Mouse (Mus musculus) kidney, adult 2 months (tissue): ENCODE data around the gene Kif1b. TPM values are rescaled to one million over a fixed set of nuclear protein-coding genes. Genes with fewer than 3 reads are reported as not detected.
"Not testable (repeated sequence)": the region's sequence is repeated elsewhere in the genome, so short reads cannot be mapped to it uniquely, and the experiment has no call there.

Experiments
- DNase-seq: peaks from one replicate; pipeline ENCODE4 v3.0.0; 2021
- H3K27ac ChIP-seq: fragments of 200-500 bp; 2 replicates; pipeline ENCODE4 v1.5.1; 2012; ENCODE audit warnings: low read depth, low read length, control low read depth, inconsistent platforms; ENCODE audit not compliant: insufficient read depth
- H3K27me3 ChIP-seq: fragments of 200-500 bp; replicated peaks from 2 replicates; pipeline ENCODE4 v1.6.1; 2012; ENCODE audit warnings: mild to moderate bottlenecking, moderate library complexity, low read length, inconsistent platforms; ENCODE audit not compliant: control insufficient read depth, insufficient read depth
- H3K36me3 ChIP-seq: fragments of 200-500 bp; 2 replicates; pipeline ENCODE4 v1.6.1; 2012; ENCODE audit warnings: mild to moderate bottlenecking, moderate library complexity, low read length, inconsistent platforms; ENCODE audit not compliant: control insufficient read depth, insufficient read depth
- H3K4me1 ChIP-seq: fragments of 200-500 bp; 2 replicates; pipeline ENCODE4 v1.6.1; 2011; ENCODE audit warnings: low read length; ENCODE audit not compliant: control insufficient read depth, insufficient read depth
- H3K4me3 ChIP-seq: fragments of 200-500 bp; 2 replicates; pipeline ENCODE4 v1.5.1; 2011; ENCODE audit warnings: mild to moderate bottlenecking, low read depth, low read length, control low read depth; ENCODE audit not compliant: insufficient read depth
- CTCF ChIP-seq: fragments of 200-500 bp; conservative IDR thresholded peaks from 2 replicates; pipeline ENCODE4 v1.5.1; 2011; ENCODE audit warnings: low read depth, mild to moderate bottlenecking, control low read depth, low read length, moderate library complexity, mixed read lengths; ENCODE audit not compliant: insufficient read depth, insufficient read length
- POLR2A ChIP-seq: fragments of 200-500 bp; IDR thresholded peaks from one replicate; pipeline ENCODE4 v1.6.1; 2011; ENCODE audit warnings: low read depth, low read length, control low read depth
- WGBS: fragments of 180-500 bp; shearing (Covaris S2); methylation state at CpG from one replicate; pipeline ENCODE4 v1.1.7; 2018; 5-methylcytosine and 5-hydroxymethylcytosine counted together
- polyA plus RNA-seq: library from polyadenylated mRNA; depleted of rRNA; stranded (reverse); fragments of >200 nt; gene quantifications from 2 replicates; pipeline ENCODE4 v1.2.3, GENCODE M21; 2012

Kif1b gene
- polyA plus RNA-seq, 1 experiment = 31.1 TPM

GRCm38 (mm10) chr4:149213466-149213865 is 94.0 kb downstream of the Kif1b start:
- WGBS = 95% methylated on average over 9 of the region's 9 CpGs
- Histone ChIP-seq H3K36me3 (peaks cover 9% of the 10 kb centered on the region), H3K4me3 (no peak overlapping the region), H3K27me3 (no peaks in the 10 kb centered on the region), H3K4me1 (no peaks in the 10 kb centered on the region), H3K27ac (no peak overlapping the region)
- TF ChIP-seq CTCF = no peak
- no peak for TF ChIP-seq POLR2A
- no peak for DNase-seq

DNA sequence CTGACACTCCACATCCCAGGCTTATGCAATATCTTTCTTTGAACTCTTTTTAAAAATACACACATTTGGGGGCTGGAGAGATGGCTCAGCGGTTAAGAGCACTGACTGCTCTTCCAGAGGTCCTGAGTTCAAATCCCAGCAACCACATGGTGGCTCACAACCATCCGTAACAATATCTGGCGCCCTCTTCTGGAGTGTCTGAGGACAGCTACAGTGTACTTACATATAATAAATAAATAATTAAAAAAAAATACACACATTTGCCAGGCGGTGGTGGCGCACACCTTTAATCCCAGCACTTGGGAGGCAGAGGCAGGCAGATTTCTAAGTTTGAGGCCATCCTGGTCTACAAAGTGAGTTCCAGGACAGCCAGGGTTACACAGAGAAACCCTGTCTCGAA is 96.1 kb downstream of the Kif1b start:
- not testable (repeated sequence) for H3K4me3 ChIP-seq, H3K27me3 ChIP-seq, H3K27ac ChIP-seq, H3K4me1 ChIP-seq
- H3K36me3 ChIP-seq = peaks cover 12% of the 10 kb centered on the region
- WGBS = 92% methylated on average over 6 of the region's 6 CpGs
- peak; percentile 29 for DNase-seq

GRCm38 (mm10) chr4:149202467-149202866 is 105.0 kb downstream of the Kif1b start:
- no peak for TF ChIP-seq POLR2A
- no peak for TF ChIP-seq CTCF
- H3K36me3 ChIP-seq = peaks cover 13% of the 10 kb centered on the region
- 55% methylated on average over 3 of the region's 3 CpGs for WGBS

DNA sequence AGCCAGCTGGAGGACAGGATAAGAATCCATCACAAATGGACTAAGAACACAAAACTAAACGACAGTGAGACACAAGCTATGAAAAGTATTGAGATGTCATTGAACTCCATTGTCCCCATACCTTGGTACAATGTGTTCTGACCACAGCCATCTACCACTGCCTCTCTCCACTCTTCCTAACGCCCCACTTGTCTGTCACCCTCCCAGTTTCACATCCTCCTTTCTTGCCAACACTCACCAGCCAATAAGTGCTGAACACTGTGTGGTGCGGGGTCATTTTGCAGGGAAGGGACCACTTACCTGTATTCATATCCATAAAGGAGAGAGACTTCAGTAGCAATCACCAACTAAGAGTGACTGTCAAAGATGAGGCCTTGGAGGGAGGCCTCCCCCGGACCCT is 106.4 kb downstream of the Kif1b start:
- no peak overlapping the region for H3K27ac ChIP-seq
- H3K4me1 ChIP-seq = no peaks in the 10 kb centered on the region
- peaks cover 11% of the 10 kb centered on the region for H3K36me3 ChIP-seq
- 91% methylated on average over 4 of the region's 4 CpGs for WGBS
- H3K4me3 ChIP-seq = no peak overlapping the region
- no peaks in the 10 kb centered on the region for H3K27me3 ChIP-seq
- TF ChIP-seq CTCF (no peak), POLR2A (no peak)
- DNase-seq = no peak

More at GRCm38 (mm10) chr4:149202467-149202866, 105.0 kb downstream of the Kif1b start:
- no peak overlapping the region for H3K27ac ChIP-seq
- no peaks in the 10 kb centered on the region for H3K4me1 ChIP-seq
- no peak for DNase-seq
- no peaks in the 10 kb centered on the region for H3K27me3 ChIP-seq
- H3K4me3 ChIP-seq = no peak overlapping the region

GRCm38 (mm10) chr4:149197180-149197579 is 110.3 kb downstream of the Kif1b start:
- no peak overlapping the region for H3K4me3 ChIP-seq
- DNase-seq = no peak
- no peaks in the 10 kb centered on the region for H3K27me3 ChIP-seq
- no peaks in the 10 kb centered on the region for H3K4me1 ChIP-seq
- TF ChIP-seq CTCF (no peak), POLR2A (no peak)
- H3K36me3 ChIP-seq = peaks cover 4% of the 10 kb centered on the region
- WGBS = 93% methylated on average over 1 of the region's 1 CpGs
- no peak overlapping the region for H3K27ac ChIP-seq

DNA sequence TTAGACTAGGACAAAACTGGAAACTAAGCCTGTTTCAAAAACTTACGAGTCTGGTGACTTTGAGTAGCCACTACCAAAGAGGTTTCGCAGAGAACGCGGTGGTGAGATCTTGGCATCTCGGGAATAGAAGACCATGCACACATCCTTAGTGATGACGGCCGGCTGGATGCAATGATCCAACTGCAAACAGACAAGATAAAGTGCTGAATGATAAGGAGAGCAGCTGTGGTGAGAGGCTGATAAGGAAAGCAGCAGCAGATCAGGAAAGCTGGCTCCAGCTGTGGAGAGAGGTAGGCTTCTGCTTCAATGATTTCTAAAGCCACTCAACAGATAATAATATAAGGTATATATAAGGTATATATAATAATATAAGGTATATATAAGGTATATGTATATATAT is 116.4 kb downstream of the Kif1b start:
- peaks cover 7% of the 10 kb centered on the region for H3K36me3 ChIP-seq
- no peaks in the 10 kb centered on the region for H3K4me1 ChIP-seq
- TF ChIP-seq CTCF = no peak
- TF ChIP-seq POLR2A = no peak
- H3K27me3 ChIP-seq = no peaks in the 10 kb centered on the region
- no peak overlapping the region for H3K27ac ChIP-seq
- H3K4me3 ChIP-seq = no peak overlapping the region
- WGBS = 94% methylated on average over 7 of the region's 7 CpGs
- DNase-seq = no peak

DNA sequence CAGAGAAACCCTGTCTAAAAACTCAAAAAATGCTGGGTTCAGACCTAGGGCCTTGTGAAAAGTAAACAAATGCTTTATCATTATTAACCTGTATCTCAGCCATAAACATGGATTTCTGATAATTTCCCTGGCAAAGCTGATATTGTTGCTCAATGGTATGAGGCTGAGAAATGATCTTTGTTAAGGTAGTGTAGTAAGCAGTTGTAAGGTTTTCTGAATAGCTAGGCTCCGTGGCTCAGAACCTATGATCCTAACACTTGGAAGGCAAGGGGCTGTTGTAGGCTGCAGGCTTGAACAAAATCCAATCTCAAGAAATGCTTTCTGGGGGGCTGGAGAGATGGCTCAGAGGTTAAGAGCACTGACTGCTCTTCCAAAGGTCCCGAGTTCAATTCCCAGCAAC is 118.9 kb downstream of the Kif1b start:
- no peak for DNase-seq
- no peak overlapping the region for H3K27ac ChIP-seq
- 89% methylated on average over 2 of the region's 2 CpGs for WGBS
- TF ChIP-seq CTCF = no peak
- TF ChIP-seq POLR2A = no peak
- no peaks in the 10 kb centered on the region for H3K4me1 ChIP-seq
- no peak overlapping the region for H3K4me3 ChIP-seq
- H3K27me3 ChIP-seq = no peaks in the 10 kb centered on the region
- peaks cover 7% of the 10 kb centered on the region for H3K36me3 ChIP-seq

DNA sequence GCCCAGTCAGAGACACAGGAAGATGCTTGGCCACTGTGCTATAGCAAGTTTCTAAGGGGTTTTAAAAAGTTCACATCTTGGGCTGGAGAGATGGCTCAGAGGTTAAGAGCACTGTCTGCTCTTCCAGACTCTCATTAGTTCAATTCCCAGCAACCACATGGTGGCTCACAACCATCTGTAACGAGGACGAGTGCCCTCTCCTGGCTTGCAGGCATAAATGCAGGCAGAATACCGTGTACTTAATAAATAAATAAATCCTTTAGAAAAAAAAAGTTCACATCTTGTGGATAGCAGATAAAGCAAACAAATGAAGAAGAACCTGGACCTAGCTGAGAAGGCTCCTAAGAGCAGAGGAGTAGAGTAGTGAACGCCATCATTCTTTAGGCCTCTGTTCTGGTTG is 124.7 kb downstream of the Kif1b start:
- TF ChIP-seq CTCF (peak; percentile 62), POLR2A (no peak)
- Histone ChIP-seq H3K4me1 (peaks cover under 1% of the 10 kb centered on the region; the same call in 1 of the 2 replicates), H3K4me3 (no peak overlapping the region), H3K27me3 (no peaks in the 10 kb centered on the region), H3K36me3 (peaks cover 4% of the 10 kb centered on the region), H3K27ac (no peak overlapping the region)
- peak; percentile 29 for DNase-seq
- 66% methylated on average over 4 of the region's 4 CpGs for WGBS
